Mouse (Mus musculus) gastrocnemius, adult 2 months (tissue): ENCODE measurements around the gene Ybey. TPM values are rescaled to one million over a fixed set of nuclear protein-coding genes. Genes with fewer than 3 reads are reported as not detected.
A peak's percentile ranks its signal among the peaks of the same experiment; 100 is the strongest.

Source experiments
- DNase-seq: peaks from one replicate; pipeline ENCODE4 v3.0.0; 2022
- H3K27ac ChIP-seq: fragments of 200-600 bp; 2 replicates; pipeline ENCODE4 v1.8.1; 2022; ENCODE audit warnings: mild to moderate bottlenecking
- H3K4me3 ChIP-seq: fragments of 200-600 bp; 2 replicates; pipeline ENCODE4 v1.8.1; 2022; ENCODE audit warnings: mild to moderate bottlenecking, moderate library complexity
- CTCF ChIP-seq: fragments of 200-600 bp; IDR thresholded peaks from 2 replicates; pipeline ENCODE4 v1.8.1; 2022; ENCODE audit warnings: antibody characterized with exemption, mild to moderate bottlenecking, moderate library complexity
- intact Hi-C: fragments of 180-260 bp; cut with DNase I; formaldehyde crosslinking; loops from one replicate; pipeline ENCODE4 v1.15.1; 2025
- total RNA-seq, 2 experiments: library from RNA; stranded (reverse); gene quantifications; 2 replicates each; pipeline ENCODE4 v1.2.3; 2021

The Ybey gene
- total RNA-seq, 2 experiments from 2014 or later, result 3.7 to 5.0 TPM

DNA sequence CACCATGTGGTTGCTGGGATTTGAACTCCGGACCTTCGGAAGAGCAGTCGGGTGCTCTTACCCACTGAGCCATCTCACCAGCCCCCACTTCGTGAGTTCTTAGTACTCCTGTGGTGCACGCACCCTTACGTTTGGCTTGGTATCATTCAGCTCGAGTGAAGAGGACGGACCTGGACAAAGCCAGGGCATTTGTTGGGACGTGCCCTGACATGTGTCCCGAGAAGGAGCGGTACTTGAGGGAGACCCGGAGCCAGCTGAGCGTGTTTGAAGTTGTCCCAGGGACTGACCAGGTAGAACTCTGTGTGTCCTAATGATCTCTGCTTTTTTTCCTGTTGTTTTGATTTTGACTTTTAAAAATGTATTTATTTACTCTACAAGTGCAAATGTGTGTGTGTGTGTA, 11.9 kb upstream of the Ybey start:
- no peak overlapping the region for H3K4me3 ChIP-seq
- no peak for TF ChIP-seq CTCF
- DNase-seq, result no peak
- no peak overlapping the region for H3K27ac ChIP-seq
- intact Hi-C loops, result no loop called here

DNA sequence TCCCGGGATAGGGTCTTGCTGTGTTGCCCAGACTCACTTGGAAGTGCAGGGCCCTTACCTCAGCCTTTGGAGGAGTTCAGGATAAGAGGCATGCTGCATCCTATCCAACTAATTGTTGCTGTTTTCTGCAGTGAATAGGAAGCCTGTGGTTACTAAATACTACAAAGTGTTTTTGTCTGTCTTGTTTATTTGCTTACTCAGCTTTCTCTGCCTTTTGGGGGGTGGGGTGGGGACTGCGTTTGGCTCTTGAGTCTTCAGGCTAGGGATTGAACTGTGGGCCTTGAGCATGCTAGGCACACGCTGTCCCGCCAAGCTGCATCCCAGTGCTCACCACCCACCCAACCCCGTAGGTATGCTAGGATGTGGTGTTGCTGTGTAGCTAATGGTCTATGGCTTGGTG, 4.8 kb upstream of the Ybey start:
- no peak for TF ChIP-seq CTCF
- H3K27ac ChIP-seq, result no peak overlapping the region
- DNase-seq, result no peak
- H3K4me3 ChIP-seq, result no peak overlapping the region
- intact Hi-C loops, result no loop called here

DNA sequence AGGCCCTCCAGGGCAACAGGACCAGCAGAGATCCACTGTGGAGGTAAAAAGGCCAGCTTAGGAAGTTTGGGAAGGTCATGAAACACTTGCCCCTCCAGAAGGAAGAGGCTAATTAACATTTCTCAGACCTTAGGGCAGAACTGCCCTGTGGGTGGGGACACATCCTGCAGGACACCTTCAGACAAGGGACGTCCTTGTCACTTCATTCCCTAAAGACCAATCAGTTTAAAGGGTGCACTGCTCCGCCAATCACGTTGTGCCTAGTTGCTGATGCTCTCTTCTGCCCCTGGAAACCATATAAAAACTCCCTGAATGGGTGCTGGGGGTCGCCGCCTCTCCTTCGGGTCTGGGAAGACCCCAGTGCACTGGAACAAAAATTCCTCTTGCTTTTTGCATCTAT, 6.2 kb downstream of the Ybey start:
- intact Hi-C loops, result loop anchor here (10.0 kb wide), 1 partner anchor 162 kb away; the partner anchor contains the start of gene Col6a2
- no peak for DNase-seq
- Histone ChIP-seq H3K4me3 (no peak overlapping the region), H3K27ac (no peak overlapping the region)
- TF ChIP-seq CTCF, result no peak

DNA sequence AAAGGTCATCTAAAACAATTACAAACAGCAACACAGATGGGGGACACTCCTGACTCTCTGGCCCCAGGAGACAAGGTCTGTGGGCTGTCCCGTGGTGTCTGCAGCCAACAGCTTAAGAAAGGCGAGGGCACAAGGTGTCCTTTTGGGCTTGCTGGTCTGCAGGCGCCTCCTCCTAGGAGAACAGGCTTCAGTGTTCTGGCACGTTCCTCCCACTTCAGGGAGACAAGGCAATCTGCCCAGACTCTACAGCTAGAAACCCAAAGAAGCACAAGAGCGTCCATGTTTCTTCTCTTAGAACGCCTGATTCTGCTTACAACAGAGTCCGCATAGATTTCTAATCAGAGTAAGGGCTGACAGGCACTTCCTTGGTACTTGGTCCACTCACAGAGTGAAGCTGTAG, 6.6 kb downstream of the Ybey start:
- intact Hi-C loops, result loop anchor here (10.0 kb wide), 1 partner anchor 162 kb away; the partner anchor contains the start of gene Col6a2
- no peak for DNase-seq
- no peak for TF ChIP-seq CTCF
- Histone ChIP-seq H3K4me3 (no peak overlapping the region), H3K27ac (no peak overlapping the region)

DNA sequence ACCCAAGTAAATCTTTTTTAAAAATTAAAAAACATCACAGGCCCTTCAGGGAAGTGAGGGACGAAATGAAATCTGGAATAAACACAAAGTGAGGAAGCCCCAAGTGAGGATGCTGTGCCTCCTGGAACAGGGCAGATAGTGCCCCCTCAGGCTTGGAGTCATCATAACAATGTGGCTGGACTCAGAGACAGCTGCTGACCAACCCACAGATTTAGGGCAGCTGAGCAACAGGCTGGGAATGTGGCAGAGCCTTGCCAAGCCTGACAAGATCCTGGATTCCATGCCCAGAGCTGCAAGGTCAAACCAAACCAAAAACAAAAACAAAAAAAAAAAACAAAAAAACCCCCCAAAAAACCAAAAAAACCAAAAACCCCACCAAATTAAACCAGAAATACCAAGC, 7.7 kb downstream of the Ybey start:
- intact Hi-C loops, result loop anchor here (10.0 kb wide), 1 partner anchor 164 kb away; the partner anchor contains the start of gene Col6a2
- H3K27ac ChIP-seq, result no peak overlapping the region
- DNase-seq, result no peak
- no peak overlapping the region for H3K4me3 ChIP-seq
- TF ChIP-seq CTCF, result no peak

DNA sequence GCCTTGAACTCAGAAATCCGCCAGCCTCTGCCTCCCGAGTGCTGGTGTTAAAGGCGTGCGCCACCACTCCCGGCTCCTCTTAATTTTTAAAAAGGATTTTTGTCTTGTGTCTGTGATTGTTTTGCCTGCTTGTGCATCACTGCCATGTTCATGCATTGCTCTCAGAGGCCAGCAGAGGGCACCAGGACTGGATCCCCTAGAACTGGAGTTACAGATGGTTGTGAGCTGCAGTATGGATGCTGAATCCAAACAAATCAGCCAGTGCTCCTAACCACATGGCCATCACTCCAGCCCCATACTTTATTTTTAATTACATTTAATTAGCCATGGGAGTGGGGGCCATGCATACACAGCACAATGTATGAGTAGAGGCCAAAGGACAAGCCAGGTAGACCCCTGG, 13.6 kb downstream of the Ybey start:
- Histone ChIP-seq H3K27ac (no peak overlapping the region), H3K4me3 (no peak overlapping the region)
- peak; percentile 47 for DNase-seq
- intact Hi-C loops, result loop anchor here (1.0 kb wide), 1 partner anchor 280 kb away; no protein-coding TSS in a partner anchor
- TF ChIP-seq CTCF, result peak; percentile 81

DNA sequence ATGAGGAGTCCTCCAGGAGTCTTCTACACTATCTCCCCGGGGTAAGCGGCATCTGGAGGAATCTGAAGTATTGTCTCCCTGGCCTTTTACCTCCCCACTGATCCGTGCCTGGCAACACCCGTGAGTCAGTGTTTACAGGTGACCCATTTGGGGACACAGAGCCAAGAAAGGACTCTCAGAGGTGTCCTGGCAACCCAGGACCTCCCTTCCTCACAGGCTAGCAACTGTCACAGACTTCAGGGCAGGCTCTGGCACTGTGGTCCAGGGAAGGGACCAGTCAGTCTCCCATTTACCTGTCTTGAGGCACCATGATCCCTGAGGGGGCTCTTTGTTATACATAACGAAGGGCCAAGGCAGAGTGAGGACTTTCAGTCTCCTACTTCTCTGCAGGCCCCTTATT, 20.1 kb downstream of the Ybey start, which contains the start of gene 2610028H24Rik:
2610028H24Rik (plus strand) TSS at position 231 of the 400 bp plus-strand sequence.
- no peak for TF ChIP-seq CTCF
- H3K4me3 ChIP-seq, result no peak within 1 kb of the TSS; the same call in 1 of the 2 replicates
- intact Hi-C loops, result no loop called here
- peak within 1 kb of the TSS; percentile 89 for H3K27ac ChIP-seq
- DNase-seq, result no peak

DNA sequence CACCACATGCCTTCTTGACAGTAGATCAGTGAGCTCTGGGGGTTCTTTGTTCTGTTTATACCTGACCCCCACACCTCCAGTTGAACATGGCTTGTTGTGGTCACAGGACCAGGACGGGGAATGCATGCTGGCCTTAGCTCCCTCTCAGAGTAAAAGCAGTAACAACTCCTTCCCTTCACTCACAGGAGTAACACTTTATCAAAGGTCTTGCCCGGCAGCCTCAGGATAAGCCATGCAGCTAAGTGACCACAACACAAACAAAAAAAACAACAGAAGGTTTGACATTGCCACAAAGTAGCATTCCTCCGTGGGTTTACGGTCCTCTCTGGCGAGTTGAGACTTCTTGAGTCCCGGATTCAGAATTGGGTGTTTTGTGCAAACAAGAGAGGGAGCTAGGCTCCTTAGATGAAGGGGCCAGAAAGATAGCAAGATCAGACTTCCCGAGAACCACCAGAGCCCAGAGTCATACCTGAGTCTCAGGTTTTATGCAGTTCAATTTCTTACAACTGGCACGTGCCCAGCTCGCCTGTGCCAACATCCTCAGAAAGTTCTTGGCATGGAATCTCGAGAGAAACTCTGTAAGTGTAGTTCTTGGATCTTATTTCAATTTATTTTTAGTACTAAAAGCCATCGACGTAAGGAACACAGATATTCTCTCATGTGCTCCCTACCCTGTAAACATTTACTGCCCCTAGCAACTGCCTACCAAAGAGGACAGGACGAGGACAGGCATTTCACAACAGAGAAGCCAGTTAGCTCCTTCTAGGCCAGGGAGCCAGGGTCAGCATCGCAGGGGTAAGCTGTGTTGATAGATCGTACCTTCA, 21.3 kb downstream of the Ybey start:
- Histone ChIP-seq H3K4me3 (peak overlapping the region; percentile 5; the same call in 1 of the 2 replicates), H3K27ac (peak overlapping the region; percentile 89)
- DNase-seq, result peak; percentile 75
- intact Hi-C loops, result no loop called here
- no peak for TF ChIP-seq CTCF

DNA sequence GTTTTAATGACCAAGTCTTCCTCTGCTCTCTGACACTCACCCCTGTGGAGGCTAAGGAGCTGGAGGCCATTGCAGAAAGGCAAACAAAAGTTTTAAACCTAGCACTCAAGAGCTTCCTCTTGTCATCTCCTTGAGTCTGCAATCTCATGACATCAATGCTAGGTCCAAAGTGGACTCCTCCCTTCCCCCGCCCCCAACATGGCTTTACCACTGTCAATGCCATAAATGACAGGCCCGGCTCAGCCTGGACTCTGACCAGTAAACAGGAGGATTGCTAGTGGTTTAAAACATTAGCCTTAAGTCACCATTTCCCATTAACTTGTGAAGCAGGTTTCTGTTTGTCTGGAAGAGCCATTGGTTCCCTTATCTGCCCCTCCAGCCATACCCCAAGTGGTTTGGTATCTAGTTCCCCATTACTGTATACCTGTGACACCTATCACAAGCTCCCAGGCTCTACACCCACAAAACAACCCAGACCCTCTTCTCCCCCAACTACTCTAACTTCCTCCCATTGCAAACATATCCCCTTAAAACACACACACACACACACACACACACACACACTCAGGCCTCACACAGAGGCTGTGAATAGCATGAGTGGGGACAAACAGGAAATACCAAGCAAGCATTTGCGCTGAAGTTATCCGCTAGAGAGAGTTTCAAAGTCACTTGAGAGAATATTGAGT, 22.8 kb downstream of the Ybey start:
- Histone ChIP-seq H3K27ac (peak overlapping the region; percentile 89), H3K4me3 (no peak overlapping the region)
- intact Hi-C loops, result no loop called here
- DNase-seq, result no peak
- TF ChIP-seq CTCF, result no peak

DNA sequence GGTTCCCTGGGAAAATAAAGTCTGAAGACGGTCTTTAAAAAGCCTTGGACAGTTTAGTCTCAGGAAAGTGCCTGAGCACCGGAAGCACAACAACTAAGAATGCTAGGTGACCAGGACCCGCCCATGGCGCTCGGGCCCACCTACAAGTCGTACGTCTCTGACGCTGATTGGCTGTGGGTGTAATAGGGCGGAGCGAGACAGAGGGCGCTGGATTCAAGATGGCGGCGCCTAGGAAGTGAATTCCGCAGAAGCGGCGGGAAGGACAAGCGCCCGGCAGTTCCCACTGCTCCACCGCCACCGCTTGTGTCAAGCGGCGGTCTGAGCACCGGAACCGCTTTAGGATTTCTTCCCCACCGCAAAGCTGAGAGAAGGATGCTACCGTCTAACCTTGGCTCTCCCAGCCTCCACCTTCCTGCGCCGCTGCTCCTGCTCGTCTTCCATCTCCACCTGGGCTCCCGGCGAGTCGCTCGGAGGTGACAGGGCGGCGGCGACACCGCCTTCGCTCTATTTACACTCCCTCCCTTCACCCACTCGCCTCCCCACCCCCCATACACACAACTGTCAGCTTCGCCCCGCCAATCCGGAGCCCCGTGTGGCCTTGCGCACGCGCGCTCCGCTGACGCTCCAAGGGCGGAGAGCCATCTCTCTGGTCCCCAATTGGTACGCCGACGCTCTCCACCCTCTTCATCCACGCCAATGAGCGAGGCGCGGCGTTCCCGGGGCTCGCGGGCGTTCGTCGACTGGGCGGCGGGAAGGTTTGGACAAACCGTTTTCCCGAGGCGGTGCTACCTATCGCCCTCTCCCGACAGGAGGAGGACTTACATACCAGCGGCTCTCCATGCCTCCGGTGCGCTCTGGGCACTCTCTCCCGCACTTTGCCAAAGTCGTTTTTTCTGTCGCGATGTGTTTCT, 26.5 kb downstream of the Ybey start, which contains the start of gene Pcnt:
Pcnt (minus strand) TSS at position 609 of the 911 bp plus-strand sequence.
- intact Hi-C loops, result no loop called here
- TF ChIP-seq CTCF, result peak; percentile 89
- peak within 1 kb of the TSS; percentile 95 for H3K4me3 ChIP-seq
- H3K27ac ChIP-seq, result peak within 1 kb of the TSS; percentile 99
- DNase-seq, result peak; percentile 99

DNA sequence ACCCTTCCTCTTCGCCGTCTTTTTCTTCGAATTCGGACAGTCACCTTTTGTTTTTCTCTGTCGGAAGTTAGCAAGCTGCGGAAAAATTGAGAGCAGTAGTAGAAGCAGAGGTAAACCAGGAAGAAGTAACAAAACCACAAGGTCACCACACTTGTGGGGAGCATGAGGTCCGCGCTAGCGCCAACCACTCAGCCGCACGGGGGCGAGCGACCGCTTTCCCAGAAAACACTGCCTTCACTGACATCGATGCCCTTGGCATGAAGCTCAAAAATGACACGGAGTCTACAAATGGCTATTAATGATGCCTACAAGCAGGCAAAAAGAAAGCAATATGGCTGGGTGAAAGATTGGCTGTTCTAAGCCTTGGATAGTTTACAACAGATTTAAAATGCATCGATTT, 28.6 kb downstream of the Ybey start, which contains the start of gene AC141477.1:
AC141477.1 (minus strand) TSS at position 164 of the 400 bp plus-strand sequence.
- H3K27ac ChIP-seq, result no peak within 1 kb of the TSS
- intact Hi-C loops, result no loop called here
- DNase-seq, result no peak
- no peak for TF ChIP-seq CTCF
- no peak within 1 kb of the TSS for H3K4me3 ChIP-seq
